In the genomic region with DNA sequence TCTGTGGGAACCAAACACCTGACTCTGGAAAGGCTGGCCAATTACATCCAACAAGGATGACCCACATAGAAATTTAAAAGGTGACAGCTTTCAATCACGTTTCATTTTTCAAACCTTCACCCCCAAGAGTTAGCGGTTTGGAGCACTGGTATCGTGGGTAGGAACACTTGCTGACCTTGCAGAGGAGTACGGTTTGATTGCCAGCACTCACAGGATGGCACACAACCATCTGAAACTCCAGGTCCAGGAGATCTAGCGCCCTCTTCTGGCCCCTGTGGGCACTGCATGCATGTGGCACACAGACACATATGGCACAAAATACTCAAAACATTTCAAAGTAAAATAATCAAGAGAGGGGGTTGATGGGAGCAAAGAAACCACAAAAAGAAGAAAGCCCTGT, we compare ENCODE assay signal across 1 mouse cellular context.
TF ChIP-seq lines count a peak whose summit lies in the region.

No protein-coding gene starts in this region.

TF ChIP-seq in CH12.LX, 34 proteins besides CTCF, POLR2A, EP300 and RAD21 (continued from another document):
- no peak for TF ChIP-seq ETS1 (conservative IDR thresholded peaks at IDR 0.05; ENCODE audit: low read depth, low read length)
